Mouse (Mus musculus) urinary bladder, postnatal 0 days (tissue): Measurements from ENCODE around the gene Ahsa1. TPM values are rescaled to one million over a fixed set of nuclear protein-coding genes. Genes with fewer than 3 reads are reported as not detected.

Source experiments
- microRNA-seq: library from miRNA; unstranded; fragments of <30 nt; microRNA quantifications from one replicate; pipeline ENCODE4, GENCODE M21; 2016
- polyA plus RNA-seq: library from polyadenylated mRNA; unstranded; fragments of >200 nt; fragmentation: Nextera tagmentation; extraction: Ambion mirVana; gene quantifications from 2 replicates; pipeline ENCODE4 v1.2.1, GENCODE M21; 2015

Ahsa1 gene
- 123 and 128 TPM in 2 replicates for polyA plus RNA-seq

GRCm38 (mm10) chr12:87266108-87266826 is at the start of gene Ahsa1, which contains the start of gene Vipas39:
Ahsa1 (plus strand) TSS chr12:87266479.
Vipas39 (minus strand) TSS chr12:87266256.

GRCm38 (mm10) chr12:87238632-87239031 is 27.6 kb upstream of the Ahsa1 start, which contains the start of gene Noxred1:
Noxred1 (minus strand) TSS chr12:87238732.

GRCm38 (mm10) chr12:87299657-87300440 is 33.6 kb downstream of the Ahsa1 start, which contains the start of gene Ism2:
Ism2 (minus strand) TSS chr12:87299705.

Small RNA genes within 50 kb of the gene (microRNA-seq; reads per million reads assigned to microRNA genes)
- not detected for gene Gm47293

Other genes with a start within 250 kb of the Ahsa1 start
- gene Tmem63c, start 245.1 kb upstream of the Ahsa1 start, polyA plus RNA-seq: not detected in 2 replicates
- gene Ngb, start 163.9 kb upstream of the Ahsa1 start, polyA plus RNA-seq: 6.4 and 6.7 TPM in 2 replicates
- 26.6 and 27.0 TPM in 2 replicates for gene Gstz1, start 119.3 kb upstream of the Ahsa1 start, polyA plus RNA-seq
- gene Pomt2, start 118.5 kb upstream of the Ahsa1 start, polyA plus RNA-seq: 7.4 and 10.0 TPM in 2 replicates
- gene Samd15, start 66.8 kb upstream of the Ahsa1 start, polyA plus RNA-seq: 0.59 and 1.0 TPM in 2 replicates
- gene Tmed8, start 66.0 kb upstream of the Ahsa1 start, polyA plus RNA-seq: 1.4 TPM in 2 replicates
- gene Noxred1, start 27.7 kb upstream of the Ahsa1 start, polyA plus RNA-seq: not detected in 2 replicates
- gene Vipas39, start 223 bp upstream of the Ahsa1 start, polyA plus RNA-seq: 18.4 and 19.1 TPM in 2 replicates
- 0.13 and 0.31 TPM in 2 replicates for gene Ism2, start 33.2 kb downstream of the Ahsa1 start, polyA plus RNA-seq
- 97.7 and 114 TPM in 2 replicates for gene Sptlc2, start 121.9 kb downstream of the Ahsa1 start, polyA plus RNA-seq
- gene Slirp, start 177.4 kb downstream of the Ahsa1 start, polyA plus RNA-seq: 253 and 269 TPM in 2 replicates
- gene Alkbh1, start 177.5 kb downstream of the Ahsa1 start, polyA plus RNA-seq: 22.4 and 24.9 TPM in 2 replicates
- gene Snw1, start 205.8 kb downstream of the Ahsa1 start, polyA plus RNA-seq: 67.3 and 69.9 TPM in 2 replicates
- not detected in 2 replicates for gene Gm5788, start 228.2 kb downstream of the Ahsa1 start, polyA plus RNA-seq
- gene Gm8300, start 247.8 kb downstream of the Ahsa1 start, polyA plus RNA-seq: not detected in 2 replicates